Mouse (Mus musculus) kidney, adult 2 months (tissue): ENCODE results near the gene Plgrkt.

Source experiments
- CTCF ChIP-seq: fragments of 200-500 bp; conservative IDR thresholded peaks from 2 replicates; pipeline ENCODE4 v1.5.1; 2011; ENCODE audit warnings: low read depth, mild to moderate bottlenecking, control low read depth, low read length, moderate library complexity, mixed read lengths; ENCODE audit not compliant: insufficient read depth, insufficient read length
- POLR2A ChIP-seq: fragments of 200-500 bp; IDR thresholded peaks from one replicate; pipeline ENCODE4 v1.6.1; 2011; ENCODE audit warnings: low read depth, low read length, control low read depth

DNA sequence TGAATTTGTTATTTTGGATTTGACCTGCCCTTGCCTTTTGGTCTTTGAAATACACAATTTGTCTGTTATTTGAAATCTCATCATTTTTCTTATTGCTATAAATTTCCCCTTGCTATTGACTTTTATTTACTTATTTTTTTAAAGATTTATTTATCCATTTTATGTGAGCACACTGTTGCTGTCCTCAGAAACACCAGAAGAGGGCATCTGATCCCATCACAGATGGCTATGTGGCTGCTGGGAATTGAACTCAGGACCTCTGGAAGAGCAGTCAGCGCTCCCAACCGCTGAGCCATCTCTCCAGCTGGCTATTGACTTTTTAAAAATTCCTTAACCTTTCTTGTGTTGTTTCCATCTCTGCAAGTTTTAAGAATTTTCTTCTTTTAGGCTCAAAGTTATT lies 30.6 kb downstream of the Plgrkt start:
- TF ChIP-seq CTCF (no peak), POLR2A (no peak)
